Mouse (Mus musculus): Measurements from ENCODE around the gene Rimbp2.

GRCm38 (mm10) chr5:128852791-128853190 is 100.5 kb downstream of the Rimbp2 start:
- no peak for TF ChIP-seq UBTF (IDR thresholded peaks at IDR 0.05; ENCODE audit: low read depth, low read length)
- TF ChIP-seq ZNF384 (IDR thresholded peaks at IDR 0.05; ENCODE audit: low read depth, low read length): no peak
- no peak for TF ChIP-seq EP300 (IDR thresholded peaks at IDR 0.05; ENCODE audit: low read length)
- TF ChIP-seq RAD21 (IDR thresholded peaks at IDR 0.05; ENCODE audit: low read depth, low read length): no peak
- TF ChIP-seq CHD2 (IDR thresholded peaks at IDR 0.05; ENCODE audit: low read length): no peak
- no peak for TF ChIP-seq CTCF (conservative IDR thresholded peaks at IDR 0.05 in 1 of 2, IDR thresholded peaks at IDR 0.05 in 1 of 2; ENCODE audit: low read depth in 2 of 2, low read length in 2 of 2)
- TF ChIP-seq SIN3A (IDR thresholded peaks at IDR 0.05; ENCODE audit: low read length): no peak
- TF ChIP-seq NRF1 (IDR thresholded peaks at IDR 0.05; ENCODE audit: low read depth, low read length): no peak
- no peak for TF ChIP-seq USF1 (IDR thresholded peaks at IDR 0.05; ENCODE audit: low read depth, low read length)
- TF ChIP-seq POLR2AphosphoS2 (IDR thresholded peaks at IDR 0.05; ENCODE audit: low read depth, low read length): no peak
- TF ChIP-seq E2F4 (IDR thresholded peaks at IDR 0.05; ENCODE audit: insufficient replicate concordance, low read depth, low read length): no peak
- TF ChIP-seq POLR2A (IDR thresholded peaks at IDR 0.05; ENCODE audit: low read depth, low read length): no peak
